Mouse (Mus musculus) urinary bladder, postnatal 36 days (tissue): Measurements from ENCODE around the gene Nsun4.

Source experiments
- DNase-seq, 2 experiments: peaks; one replicate each; pipeline ENCODE4 v3.0.0; 2022; ENCODE audit warnings: low spot score in 2 of 2, mixed read lengths in 1 of 2

The Nsun4 gene

GRCm38 (mm10) chr4:116048130-116048920 is 5.4 kb downstream of the Nsun4 start:
- DNase-seq: peak in 1 of 2 experiments; percentile 7

- DNase-seq: no peak
Measured at GRCm38 (mm10) chr4:116047681-116048080, 6.0 kb downstream of the Nsun4 start.

DNA sequence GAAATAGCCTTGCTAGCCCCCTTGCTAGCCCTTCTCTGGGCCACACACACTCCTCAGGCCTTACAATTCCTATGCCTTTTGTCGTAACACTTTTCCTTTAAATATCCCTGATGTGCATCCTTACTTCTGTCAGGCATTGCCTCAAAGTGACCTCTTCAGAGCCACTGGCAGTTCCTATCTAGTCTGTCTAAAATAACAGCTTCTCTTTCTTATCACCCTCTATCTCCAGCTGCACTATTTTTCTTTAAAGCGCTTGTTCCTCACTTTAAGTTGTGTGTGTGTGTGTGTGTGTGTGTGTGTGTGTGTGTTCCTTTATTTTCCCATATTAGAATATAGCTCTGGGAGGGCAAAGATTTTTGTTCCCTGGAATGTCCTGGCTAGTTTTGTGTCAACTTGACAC is 7.1 kb downstream of the Nsun4 start:
- DNase-seq: no peak

DNA sequence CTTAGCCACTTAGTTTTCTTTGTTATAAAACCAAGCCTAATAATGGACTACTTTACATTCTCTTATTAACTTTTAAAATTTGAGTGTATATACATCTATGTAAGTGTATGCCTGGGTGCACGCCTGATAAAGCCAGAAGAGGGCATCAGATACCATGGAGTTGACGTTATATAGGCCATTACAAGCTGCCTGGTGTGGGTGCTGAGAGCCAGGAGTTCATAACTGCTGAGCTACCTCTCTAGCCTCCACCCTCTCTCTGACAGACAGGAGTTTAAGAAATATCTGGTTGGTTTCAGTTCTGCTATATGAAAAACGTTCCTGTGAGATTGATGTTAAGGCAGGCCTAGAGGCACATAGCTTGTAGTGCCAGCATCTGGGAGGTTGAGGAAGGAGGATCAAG is 11.5 kb downstream of the Nsun4 start:
- no peak for DNase-seq

DNA sequence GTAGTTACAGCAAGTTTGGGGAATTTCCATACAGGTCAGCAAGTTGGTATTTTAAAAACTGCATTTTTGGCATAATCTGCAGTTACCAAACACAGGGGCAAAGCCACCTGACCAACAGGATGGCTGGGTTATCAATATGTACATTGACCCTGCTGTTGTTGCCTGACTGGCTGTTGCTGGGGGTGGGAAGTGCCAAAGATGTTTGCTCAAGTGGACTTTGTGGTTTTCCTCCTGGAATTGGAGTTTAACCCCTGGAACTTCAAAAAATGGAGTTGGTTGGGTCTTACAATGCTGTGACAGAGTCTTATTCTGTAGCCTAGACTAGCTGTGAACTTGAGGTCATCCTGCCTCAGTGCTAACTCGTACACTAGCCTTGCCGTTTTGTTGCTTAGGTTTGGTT is 13.2 kb downstream of the Nsun4 start:
- no peak for DNase-seq

- no peak for DNase-seq
Measured at GRCm38 (mm10) chr4:116033374-116033773, 20.3 kb downstream of the Nsun4 start.

DNA sequence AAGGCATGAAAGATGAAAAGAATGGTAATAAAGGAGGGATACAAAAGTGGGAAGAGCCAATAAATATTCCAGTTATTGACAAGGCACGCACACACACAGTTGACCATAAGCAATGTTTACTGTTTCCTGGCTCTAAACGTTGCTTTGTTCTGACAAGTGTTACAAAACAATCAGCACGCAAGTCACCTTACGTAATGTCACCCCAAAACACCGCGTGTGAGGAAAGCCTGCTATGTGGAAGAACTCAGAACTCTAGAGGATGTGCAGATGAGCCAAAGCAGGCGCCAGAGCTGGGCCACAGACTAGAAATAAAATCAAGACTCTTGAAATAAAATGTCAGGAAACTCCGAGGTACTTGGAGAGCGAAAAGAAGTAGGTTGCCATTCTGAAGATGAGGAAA is 20.8 kb downstream of the Nsun4 start:
- no peak for DNase-seq

- DNase-seq: no peak
Measured at GRCm38 (mm10) chr4:116017902-116018746, 35.6 kb downstream of the Nsun4 start, which contains the start of gene Faah. Gene Faah, minus strand, starts transcription at chr4:116017926.

DNA sequence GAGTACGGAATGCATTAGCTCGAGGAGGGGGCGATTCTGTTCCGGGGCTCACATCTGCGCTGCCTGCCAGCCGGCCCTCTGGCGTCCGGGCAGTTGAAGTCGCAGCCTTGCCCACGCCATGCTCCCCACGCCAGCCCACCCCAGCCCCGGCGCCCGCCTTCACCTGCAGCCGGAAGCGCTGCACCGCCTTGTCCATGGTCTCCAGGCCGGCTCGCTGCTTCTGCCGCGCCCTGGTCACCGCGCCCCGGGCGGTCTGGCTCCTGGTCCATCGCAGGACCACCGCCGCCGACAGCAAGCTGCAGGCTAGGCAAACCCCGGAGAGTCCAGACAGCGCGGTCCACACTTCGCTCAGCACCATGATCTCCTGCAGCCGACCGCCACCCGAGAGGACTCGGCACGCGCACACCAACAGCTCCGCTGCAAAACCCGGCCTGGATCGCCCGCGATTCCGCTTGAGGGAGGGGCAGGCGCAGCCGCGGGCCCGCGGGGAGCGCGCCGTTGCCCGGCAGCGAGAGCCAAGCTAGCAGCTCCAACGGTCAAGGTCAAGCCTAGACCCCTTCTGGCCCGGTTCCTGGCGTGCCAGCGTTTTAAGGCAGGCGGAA is 36.3 kb downstream of the Nsun4 start:
- peak; percentile 59 to 64 for DNase-seq

DNA sequence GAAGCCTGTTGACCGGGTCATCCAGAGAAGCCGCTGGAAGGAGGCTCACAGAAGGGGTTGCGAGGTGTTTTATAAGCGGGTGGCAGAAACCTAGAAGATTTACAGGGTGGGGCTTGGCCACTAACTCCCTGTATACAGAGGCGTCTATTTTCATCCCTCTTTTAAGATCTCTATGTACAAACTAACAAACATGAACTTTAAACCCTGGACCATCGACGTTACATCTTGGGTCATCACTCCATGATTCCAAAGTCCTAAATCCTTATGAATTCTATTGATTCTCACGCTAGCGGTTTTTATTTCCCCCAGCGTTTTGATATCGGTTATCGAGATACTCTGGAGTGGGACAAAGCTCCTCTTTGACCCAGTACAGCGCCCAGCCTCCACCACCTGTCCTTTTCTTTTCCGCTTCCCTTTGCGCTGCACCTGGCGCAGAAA is 36.8 kb downstream of the Nsun4 start:
- no peak for DNase-seq

- no peak for DNase-seq
Measured at GRCm38 (mm10) chr4:116016396-116016795, 37.3 kb downstream of the Nsun4 start.

GRCm38 (mm10) chr4:116015996-116016395 is 37.7 kb downstream of the Nsun4 start:
- DNase-seq: no peak

GRCm38 (mm10) chr4:116015502-116015901 is 38.2 kb downstream of the Nsun4 start:
- DNase-seq: no peak

- no peak for DNase-seq
Measured at GRCm38 (mm10) chr4:116010186-116010585, 43.5 kb downstream of the Nsun4 start.

GRCm38 (mm10) chr4:116001206-116001605 is 52.5 kb downstream of the Nsun4 start:
- no peak for DNase-seq

DNA sequence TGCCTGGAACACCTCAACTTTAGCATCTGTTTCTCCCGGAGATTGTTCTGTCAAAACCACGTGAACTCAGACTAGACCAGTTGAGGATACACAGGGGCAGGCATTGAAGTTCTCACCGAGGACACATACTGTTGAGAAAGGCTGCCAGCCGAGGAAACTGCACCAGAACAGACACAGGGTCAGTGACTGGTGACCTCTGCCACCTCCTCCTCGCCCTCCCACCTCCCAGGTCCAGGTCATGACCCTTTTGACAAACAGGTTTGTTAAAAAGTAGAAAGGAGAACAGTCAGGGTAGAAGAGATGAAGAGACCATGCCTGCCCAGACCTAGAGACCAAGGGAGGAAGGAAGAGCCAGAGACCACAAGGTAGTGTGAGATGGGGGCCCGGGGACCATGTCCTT is 53.0 kb downstream of the Nsun4 start:
- DNase-seq: no peak

- no peak for DNase-seq
Measured at GRCm38 (mm10) chr4:115996729-115997128, 56.9 kb downstream of the Nsun4 start.

DNA sequence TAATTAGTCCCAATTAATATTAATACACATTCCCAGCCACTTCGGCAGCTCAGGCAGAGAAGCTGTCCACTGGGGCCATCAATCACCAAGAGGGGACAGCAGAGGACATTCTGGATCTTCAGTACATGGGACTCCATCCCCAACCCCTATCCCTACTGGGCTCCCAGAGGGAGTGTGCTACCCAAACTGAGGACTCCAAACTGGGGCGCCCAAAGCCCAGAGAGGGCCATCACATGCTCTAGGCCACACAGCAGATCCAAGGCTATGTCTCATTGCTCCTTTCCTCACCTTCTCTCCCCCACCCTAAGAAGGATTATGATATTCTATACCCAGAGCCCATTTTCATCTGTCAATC is 58.3 kb downstream of the Nsun4 start:
- DNase-seq: no peak

DNA sequence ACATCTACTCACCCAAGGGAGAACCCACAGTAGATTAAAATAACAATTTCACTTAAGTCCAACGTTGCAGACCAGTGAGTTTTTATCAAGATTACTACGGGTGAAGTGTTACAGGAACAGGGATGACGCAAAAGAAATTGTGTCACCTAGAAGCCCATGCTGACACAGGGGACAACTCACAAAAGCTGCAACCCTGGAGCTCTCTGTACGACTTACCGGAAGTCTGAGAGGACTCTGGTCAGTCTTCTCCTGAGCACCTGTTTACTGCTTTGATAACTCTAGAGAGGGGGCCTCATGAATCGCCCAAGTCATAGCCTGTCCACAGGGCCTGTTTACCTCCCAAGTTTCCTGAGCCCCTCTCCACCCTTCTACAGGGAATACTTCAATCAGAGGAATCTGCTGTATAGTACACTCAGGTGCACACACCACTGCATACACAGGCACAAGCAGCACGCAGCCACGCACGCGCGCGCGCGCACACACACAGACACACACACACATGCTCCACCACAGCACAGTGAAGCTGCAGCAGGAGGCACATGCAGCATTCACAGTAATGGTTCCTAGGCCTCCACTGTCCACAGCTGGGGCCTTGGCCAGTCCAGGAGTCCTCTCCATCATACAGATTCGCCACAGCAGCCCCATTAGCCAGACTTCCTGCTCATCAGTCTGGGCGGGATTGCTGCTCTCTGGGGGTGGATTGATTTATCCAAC is 58.9 kb downstream of the Nsun4 start:
- DNase-seq: no peak

DNA sequence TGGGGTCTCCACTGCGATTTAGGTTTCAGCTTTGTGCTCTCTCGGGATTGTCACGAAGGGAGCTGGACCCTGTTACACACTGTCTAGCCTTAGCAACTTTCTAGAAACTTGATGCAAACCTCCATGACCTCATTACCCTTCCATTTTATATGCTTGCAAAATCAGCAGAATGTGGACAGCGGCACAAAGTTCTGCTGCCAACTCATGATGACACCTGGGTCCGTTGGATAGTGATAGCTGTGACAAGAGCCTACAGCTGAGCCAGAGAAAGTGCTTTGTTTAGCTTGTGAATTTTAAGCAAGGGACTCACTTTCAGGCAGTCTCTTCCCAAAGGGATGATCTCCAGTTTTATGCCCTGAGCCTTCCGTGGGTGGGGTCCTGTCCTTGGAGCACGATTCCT is 64.3 kb downstream of the Nsun4 start:
- DNase-seq: no peak

DNA sequence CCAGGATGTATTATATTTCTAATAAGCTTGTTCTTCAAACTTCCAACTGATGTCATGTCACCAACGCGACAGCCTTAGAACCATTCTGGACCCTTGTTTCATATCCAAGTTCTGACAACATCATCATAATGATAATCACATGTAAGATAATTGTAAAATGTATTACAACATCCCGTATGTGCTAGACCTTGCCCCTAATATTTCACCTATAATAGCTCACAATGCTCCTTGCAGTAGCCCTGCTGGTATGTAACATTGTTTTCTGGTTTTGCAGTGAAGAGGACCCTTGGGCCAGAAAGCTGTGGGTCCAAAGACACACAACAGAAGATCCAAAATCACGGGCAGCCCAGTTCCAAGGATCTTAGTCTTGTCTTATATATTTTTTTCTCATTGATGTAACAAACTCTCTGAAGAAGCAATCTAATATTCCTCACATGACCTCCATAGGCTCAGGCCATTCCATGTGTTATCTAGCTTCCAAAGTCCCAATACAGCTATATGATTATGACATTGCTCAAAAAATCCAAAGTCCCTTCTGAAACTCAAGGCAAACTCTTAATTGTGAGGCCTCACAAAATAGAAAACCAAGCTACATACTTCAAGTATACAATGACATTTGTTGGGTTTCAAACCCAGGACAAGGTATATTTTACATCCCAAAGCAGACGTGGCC is 65.7 kb downstream of the Nsun4 start:
- no peak for DNase-seq
